Mouse (Mus musculus) urinary bladder, postnatal 4 days (tissue): ENCODE data around the gene Ppip5k1.
"Not testable (repeated sequence)": the region's sequence is repeated elsewhere in the genome, so short reads cannot be mapped to it uniquely, and the experiment has no call there.

Experiments
- DNase-seq, 2 experiments: peaks; one replicate each; pipeline ENCODE4 v3.0.0; 2021 to 2022; ENCODE audit warnings: low spot score in 2 of 2

Gene Ppip5k1

DNA sequence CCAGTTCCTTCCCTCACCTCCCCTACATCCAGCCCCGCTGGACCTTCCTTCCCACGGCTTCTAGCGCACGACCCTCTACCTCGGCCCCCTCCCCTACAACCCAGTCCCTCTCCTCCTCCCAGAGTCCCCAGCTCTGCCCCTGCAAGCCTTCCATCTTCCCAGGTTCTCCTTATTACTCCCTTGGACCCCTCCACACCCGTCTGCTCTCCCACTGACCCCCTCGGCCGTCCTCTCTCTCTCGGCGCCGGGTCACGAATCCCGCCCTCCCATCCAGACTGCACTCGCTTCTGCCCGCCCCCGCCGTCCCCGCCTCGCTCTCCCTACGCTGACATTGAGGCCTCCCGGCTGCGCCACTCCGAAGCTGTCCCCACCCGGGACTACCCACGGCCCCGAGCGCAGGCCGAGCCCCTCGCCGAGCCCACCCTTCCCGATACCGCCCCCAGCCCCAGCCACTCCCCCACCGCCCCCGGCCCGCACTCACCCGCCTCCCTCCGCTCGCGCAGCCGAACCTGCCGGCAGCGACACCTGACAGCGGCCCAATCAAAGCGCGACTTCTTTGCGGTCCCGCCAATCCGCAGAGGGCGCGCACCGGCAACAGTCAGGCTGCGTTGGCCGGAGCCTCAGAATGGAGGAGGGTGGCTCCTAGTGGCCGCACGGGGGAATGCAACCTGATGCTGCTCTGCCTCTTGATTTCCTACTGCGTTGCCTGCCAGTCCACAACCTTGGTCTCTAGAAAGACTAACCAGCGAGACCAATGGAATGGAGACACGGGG lies at the start of gene Ppip5k1:
Gene Ppip5k1 (minus strand): TSS at position 577 of the 773 bp plus-strand sequence.
- peak; percentile 96 for DNase-seq

DNA sequence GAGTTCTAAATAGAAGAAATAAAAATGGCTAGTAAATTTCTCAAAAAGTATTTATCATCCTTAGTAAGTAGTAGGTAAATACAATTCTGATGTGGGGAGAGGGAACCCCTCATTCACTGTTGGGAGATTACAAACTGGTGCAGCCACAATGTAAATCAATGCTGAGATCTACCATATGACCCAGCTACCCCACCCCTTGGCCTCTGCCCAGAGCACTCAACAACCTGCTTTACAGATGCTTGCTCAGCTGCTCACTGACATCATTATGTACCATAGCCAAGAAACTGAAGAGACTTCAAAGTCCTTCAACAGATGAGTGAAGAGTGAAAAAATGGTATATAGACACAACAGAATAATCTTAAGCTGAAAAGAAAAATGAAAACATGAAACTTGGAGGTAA lies 48.1 kb upstream of the Ppip5k1 start:
- no peak for DNase-seq

DNA sequence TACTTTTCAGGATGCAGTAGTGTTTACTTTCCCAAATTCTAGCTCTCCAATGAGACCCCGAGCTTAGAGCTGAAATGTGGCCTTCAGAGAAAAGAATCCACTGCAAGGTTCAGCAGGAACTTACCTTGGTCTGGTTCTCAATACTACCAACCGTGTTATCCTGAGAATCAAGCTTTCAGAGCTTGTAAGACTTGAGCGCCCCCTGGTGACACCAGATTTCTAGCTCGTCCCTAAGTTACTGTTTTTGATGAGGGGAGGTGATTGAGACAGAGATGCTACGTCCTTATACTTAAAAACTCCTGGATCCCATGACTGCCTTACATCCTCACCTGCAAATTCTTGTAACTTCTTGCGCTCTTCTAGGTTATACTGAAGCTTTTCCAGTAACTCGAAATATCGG lies 41.4 kb upstream of the Ppip5k1 start:
- DNase-seq = peak; percentile 42 to 83

DNA sequence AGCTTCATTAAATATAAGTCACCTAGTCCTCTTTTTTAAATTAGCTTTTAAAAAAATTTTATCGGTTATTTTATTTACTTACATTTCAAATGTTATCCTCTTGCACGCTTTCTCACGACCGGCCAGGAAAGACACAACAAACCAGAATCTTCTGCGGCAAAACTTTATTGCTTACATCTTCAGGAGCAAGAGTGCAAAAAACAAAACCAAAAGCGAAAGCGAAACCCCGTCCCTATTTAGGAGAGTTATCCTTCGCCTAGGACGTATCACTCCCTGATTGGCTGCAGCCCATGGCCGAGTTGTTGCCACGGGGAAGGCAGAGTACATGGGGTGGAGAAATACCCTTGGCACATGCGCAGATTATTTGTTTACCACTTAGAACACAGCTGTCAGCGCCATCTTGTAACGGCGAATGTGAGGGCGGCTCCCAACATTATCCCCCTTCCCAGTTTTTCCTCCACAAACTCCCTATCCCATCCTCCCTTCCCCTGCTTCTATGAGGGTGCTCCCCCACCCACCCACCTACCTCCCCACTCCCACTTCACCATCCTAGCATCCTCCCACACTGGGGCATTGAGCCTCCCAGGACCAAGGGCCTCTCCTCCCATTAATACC lies 31.9 kb upstream of the Ppip5k1 start, which contains the start of gene Strc:
Gene Strc (minus strand): TSS at position 208 of the 615 bp plus-strand sequence.
- DNase-seq = not testable (repeated sequence)

DNA sequence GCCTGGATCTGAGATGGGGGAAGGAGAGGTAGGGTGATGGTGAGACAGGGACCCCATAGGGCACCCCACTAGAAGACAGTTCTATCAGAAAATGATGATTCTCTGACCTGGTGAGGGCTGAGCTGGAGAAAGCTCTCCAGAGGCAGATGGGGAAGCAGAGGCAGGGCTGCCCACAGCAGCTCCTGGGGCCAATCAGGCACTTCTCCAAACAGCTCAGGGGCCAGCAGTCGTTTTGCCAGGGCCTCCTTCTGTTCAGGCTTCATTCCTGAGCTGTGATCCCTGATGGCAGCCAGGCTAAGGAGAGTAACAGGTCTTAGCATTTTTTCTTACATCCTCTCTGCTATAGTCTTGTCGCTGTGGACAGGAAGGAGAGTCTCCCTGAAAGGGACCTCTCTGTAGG lies 19.6 kb upstream of the Ppip5k1 start:
- DNase-seq = no peak

DNA sequence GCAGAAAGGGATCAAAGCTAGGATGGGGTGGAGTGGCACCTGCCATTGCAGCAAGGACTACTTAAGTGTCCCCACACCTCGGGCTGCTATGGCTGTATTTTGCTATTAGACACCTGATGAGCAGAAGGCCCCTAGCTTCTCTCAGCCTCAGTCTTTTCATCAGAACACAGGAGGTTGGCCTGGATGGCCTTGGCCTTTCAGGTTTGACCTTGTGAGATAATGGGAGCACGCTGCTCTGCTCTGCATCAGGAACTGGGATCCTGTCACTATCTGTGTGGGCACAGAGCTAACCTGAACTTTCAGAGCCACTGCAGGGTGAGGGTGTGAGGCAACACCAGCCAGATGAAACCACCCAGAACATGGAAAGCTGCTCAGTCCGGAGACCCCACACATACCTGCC lies 17.1 kb upstream of the Ppip5k1 start:
- no peak for DNase-seq

DNA sequence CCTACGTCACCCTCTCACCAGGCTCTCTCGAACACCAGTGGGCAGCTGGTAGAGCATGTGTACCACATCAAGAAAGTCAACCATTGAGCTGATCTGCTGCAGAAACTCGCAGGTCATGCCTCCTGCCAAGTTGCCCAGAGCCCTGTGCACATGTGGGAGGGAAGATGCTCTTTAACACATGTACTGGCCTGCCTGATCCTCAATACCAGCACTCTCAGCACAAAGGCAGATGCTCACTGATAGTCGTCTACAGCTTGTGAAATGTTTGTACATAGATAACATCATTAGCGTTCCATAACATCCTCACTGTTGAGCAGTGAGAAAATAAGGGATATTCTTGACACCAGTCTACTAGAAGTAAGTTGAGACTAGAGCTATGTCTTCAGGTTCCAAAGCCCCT lies 15.7 kb upstream of the Ppip5k1 start:
- DNase-seq = no peak

DNA sequence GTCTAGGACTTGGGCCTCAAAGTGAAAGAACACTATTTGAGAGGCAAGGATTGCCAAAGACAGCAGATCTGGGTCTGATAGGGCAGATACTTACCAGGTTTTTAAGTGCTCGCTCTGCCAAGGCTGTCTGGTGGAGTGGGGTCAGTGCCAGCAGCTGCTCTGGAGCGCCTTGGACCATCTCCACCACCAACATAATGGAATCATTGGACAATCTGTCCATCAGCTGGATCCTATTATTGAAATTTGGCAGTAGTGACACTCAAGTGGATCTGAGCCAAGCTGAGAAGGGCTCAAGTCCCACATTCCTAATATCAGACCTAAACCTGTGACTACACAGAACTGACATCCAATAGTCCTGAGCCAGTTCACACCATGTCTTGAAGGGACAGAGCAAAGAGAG lies 13.6 kb upstream of the Ppip5k1 start:
- DNase-seq = no peak

DNA sequence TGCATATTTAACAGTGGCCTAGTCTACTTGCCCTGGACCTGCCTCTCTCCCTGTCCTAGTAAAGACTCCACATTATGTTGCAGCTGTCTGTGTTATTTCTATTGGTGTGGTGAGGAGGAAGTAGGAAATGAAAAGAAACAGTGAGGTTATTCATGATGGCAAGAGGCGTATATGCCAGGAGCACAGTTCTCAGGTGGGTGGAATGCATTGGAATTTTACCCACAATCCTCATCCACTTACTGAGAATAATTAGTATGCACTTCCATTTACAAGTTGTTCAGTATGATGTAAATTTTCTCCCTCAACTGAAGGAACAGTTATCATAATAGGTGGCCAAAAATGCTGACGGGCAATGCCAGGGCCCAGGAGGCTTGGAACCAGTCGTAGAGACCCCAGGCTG lies 8.5 kb upstream of the Ppip5k1 start:
- DNase-seq = no peak

DNA sequence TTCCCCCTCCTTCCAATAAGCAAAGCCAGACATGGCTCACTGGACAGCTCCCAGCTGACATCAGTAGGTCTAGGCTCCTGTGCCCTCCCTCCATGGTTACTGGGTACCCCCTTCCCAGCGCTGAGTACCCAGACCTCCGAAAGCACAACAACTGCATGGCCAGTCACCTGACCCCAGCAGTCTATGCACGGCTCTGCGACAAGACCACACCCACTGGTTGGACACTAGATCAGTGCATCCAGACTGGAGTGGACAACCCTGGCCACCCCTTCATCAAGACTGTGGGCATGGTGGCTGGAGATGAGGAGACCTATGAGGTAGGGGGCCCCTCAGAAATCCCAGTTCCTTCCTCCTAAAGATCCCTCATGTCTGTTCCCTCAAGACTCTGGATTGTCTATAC lies 4.3 kb upstream of the Ppip5k1 start:
- no peak for DNase-seq

DNA sequence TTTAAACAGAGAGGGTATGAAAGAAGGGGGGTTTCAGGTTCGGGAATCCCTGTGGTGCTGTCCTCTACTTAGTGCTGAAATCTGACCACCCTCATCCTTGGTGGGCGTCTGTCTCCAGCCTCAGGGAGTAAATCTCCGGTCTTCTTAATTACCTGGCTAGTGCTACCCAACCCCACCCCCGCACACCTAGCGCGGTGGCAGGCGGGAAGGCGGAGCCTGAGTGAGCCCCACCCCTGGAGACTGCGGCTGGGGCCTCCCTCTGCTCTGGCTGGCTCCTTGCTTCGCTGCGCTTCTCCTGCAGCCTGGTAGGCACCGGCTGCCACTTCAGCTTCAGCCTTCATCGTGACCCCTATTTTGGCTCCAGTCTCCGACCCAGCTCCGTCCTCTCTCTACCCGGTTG lies 3.2 kb upstream of the Ppip5k1 start:
- peak in 1 of 2 experiments; percentile 41 for DNase-seq

DNA sequence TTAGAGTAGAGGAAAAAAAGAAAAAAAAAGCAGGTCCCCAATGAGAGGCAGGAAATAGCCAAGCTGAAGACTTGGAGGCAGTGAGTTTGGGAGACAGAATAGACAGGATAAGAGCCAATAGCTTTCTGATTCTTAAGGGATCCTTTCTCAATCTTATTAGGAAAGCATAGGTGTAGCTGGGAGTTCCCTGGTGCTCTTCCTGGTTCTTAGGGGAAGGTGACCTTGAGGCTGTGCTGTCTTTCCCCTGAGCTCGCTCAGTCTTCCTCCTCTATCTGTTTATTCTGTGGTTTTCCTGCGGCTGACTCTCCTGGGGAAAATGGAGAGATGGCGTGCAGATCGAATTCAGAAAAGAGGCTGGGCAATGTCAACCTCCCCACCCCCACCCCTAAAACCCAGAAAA lies 2.8 kb upstream of the Ppip5k1 start:
- DNase-seq = no peak

DNA sequence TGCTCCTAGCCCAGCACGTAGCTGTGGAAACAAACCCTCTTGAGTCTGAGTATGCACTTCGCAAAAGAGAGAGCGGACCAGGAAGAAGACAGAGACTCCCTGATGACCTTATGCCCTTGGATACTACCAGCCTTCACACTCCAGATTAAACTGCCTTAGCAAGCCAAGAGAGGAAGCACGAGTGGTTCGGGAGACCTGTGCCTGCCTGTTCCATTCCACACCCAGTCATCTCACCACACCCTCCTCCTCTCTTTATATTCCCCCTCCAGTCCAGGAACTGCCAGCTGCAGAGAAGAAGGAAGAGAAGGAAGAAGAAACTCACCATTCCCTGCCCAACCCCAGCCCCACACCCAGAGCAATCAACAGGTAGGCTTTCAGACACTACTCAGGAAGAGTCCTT lies 2.3 kb upstream of the Ppip5k1 start, which contains the start of gene Ckmt1:
Gene Ckmt1 (plus strand): TSS at position 221 of the 400 bp plus-strand sequence.
- DNase-seq = no peak

DNA sequence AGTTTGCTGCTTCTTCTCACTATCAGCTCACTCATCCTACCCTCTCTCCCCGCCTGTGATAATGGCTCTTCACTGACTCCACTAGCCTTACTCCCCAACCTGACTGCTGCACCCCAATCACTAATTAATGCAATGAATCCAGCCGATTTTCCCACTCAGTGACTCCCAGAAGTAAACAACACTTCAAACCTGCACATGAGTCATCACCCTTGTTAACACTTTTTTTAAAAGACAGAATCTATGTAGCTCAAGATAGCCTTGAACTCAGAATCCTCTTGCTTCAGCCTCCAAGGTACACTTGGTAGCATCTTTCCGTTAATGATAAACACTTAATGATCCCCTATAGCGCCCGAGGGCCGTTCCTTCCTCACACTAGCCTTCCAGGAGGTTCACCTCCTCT lies 818 bp downstream of the Ppip5k1 start:
- no peak for DNase-seq

DNA sequence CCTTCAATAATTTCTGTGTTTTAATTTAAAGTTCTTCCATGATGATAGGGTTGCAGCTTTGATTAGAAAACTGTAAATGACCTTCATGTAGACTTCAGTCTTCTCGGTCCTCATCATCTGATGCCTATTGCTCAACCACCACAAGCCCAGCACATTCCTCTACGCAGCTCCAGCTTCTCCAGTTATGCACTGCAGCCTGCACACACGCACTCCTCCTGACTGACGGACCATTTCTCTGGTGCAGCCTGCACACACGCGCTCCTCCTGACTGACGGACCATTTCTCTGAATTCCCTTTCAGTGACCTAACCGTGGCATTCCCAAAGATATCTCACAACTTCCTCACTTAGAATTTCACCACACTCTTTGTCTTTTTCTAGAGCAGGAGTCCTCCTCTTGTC lies 2.0 kb downstream of the Ppip5k1 start:
- no peak for DNase-seq

DNA sequence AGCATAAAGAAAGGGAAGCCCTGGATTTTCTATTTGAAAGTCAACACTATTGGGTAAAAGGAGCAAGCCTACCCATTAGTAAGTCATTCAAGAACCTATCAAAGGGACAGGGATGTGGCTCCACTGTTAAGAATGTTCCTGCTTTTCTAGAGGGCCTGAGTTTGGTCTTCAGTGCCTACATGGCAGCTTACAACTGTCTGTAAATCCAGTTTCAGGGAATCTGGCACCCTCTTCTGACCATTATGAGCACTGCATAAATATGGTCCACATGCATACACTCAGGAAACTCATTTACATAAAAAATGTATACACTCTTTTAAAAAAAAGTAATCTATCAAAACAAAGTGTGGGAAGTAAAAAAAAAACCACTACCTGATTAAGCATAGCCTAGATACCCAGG lies 16.1 kb downstream of the Ppip5k1 start:
- DNase-seq = no peak

DNA sequence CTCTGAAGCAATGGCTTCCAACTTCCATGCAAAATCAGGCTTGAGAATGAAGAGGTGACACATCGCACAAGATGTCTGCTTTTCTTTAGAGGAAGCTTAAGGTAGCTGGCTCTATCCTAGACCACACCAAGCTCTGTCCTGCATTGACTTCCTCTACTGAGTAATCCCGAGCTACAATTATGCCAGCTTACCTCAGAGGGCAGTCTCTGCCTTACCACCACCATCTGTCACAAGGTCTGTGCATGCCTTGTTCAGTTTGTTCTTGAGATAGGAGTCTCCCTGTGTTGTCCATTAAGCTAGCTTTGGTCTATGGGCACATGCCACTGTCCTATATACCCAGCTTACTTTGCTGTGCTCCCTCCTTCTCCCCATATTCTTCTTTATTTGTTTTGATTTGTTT lies 25.7 kb downstream of the Ppip5k1 start:
- DNase-seq = no peak

DNA sequence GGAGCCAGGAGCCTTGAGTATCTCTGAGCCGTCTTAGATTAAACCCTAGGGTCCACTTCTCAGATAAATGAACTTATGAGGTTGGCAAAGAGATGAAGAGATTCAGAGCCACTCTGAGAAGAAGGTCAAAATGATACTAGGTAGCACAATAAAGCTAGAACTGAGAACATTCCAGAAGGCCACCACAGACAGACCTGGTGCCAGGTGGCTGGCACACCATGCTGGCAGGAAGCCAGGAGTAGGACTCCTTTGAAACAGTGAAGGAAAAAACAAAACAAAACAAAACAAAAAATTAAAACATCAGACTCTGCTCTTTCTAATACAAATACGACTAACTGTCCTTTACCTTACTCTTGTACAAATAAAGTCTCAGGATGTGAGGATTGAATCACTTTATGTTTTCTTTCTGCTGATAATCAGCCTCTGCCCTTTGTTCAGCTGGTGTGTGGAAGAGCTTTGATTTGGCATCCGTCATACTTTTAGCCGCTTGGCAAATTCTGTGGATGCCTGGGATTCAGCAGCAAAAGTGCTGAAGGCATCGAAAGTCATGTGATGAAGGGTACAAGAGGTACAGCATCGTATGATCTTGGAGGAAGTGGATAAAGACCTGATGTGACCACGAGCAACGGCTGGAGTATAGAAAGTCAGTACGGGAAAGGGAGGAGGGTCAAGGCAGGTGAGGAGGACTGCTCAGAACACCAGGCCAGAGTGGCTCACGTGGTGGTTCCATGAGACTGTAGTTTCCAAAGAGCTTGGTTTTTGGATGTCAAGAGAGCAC lies 31.3 kb downstream of the Ppip5k1 start:
- no peak for DNase-seq

DNA sequence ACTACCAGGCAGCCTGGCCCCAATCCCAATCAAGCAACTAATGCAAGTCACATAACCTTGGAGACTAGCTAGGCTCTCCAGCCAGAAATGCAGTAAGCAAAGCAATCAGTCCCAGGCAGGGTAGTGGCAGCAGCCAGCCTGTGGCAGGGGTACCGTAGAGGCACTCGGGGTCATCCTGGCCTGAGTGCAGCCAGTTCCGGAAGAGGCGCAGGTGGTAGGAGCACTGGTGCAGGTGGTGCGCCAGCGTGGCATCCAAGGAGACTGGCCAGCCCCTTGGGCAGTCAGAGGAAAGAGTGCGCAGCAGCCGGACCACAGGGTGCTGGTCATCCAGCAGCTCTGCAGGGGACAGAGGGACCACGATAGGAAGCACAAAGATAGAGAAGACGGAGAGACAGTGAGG lies 32.2 kb downstream of the Ppip5k1 start:
- DNase-seq = no peak

DNA sequence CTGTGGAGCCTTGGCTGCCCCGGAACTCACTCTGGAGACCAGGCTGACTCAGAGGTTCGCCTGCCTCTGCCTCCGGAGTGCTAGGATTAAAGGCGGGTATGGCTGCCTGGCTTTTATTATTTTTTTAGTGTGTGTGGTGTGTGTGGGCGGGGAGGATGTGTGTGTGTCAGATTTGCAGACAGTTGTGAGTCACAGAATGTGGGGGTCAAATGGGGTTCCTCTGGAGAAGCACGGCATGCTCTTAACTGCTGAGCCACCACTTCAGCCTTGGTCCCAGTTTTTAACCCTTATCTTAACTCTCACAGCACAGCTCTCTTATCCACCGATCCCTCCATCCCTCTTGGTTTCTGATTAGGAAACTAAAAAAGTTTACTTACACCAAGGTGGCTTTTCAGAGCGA lies 38.9 kb downstream of the Ppip5k1 start:
- no peak for DNase-seq

DNA sequence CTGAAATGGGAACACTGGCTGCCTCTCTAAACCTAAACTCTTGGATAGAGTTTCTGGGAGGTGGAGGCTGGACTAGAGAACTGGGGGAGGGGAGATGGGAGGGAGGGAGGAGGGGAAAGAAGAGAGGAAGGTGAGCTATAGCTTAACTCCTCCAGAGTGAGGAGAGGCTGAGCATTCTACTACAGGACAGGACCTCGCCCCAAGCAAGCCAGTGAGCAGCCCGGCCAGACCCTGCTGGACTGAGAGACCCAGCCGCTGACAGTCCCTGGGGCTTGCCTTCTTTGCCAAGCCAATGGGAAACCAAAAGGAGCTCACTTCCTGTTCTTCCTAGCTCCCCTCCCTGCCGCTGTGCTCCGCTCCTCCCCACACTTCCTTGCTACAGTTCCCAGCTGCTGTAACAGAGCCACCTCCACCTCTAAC lies 46.2 kb downstream of the Ppip5k1 start:
- DNase-seq = peak in 1 of 2 experiments; percentile 33

DNA sequence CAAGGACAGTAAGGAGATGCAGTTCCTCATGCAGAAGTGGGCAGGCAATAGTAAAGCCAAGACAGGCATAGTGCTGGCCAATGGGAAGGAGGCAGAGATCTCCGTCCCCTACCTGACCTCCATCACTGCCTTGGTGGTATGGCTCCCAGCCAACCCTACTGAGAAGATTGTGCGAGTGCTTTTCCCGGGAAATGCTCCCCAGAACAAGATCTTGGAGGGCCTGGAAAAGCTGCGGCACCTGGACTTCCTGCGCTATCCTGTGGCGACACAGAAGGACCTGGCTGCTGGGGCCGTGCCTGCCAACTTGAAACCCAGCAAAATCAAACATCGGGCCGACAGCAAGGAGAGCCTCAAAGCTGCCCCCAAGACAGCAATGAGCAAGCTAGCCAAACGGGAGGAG lies 55.2 kb downstream of the Ppip5k1 start:
- DNase-seq = no peak

DNA sequence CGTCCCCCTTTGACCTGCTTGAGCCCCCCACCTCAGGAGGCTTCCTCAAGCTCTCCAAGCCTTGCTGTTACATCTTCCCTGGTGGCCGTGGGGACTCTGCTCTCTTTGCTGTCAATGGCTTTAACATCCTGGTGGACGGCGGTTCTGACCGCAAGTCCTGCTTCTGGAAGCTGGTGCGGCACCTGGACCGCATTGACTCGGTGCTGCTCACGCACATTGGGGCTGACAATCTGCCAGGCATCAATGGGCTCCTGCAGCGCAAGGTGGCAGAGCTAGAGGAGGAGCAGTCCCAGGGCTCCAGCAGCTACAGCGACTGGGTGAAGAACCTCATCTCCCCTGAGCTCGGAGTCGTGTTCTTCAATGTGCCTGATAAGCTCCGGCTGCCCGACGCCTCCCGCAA lies 55.7 kb downstream of the Ppip5k1 start:
- DNase-seq = no peak
